Mouse (Mus musculus) MEL (cell line): ENCODE results near the gene Fezf2. TPM values are rescaled to one million over a fixed set of nuclear protein-coding genes. Genes with fewer than 3 reads are reported as not detected.

Experiments
- DNase-seq: peaks from one replicate; pipeline ENCODE4 v3.0.0; 2011; ENCODE audit warnings: low read depth, low spot score
- H3K27ac ChIP-seq: 2 replicates; pipeline ENCODE4 v1.5.1; 2012; ENCODE audit warnings: low read depth, mild to moderate bottlenecking, control low read depth, low read length, moderate library complexity; ENCODE audit not compliant: control insufficient read depth
- H3K27me3 ChIP-seq, 2 experiments: fragments of 150-350 bp in 1 of 2; sonication (generic) in 1 of 2; 2 replicates each; pipeline ENCODE4 v1.6.1; 2012; ENCODE audit warnings: low read length in 2 of 2, mild to moderate bottlenecking in 2 of 2, improper control_type of control experiment in 1 of 2, moderate library complexity in 1 of 2; ENCODE audit not compliant: insufficient read depth in 2 of 2, control insufficient read depth in 1 of 2
- H3K36me3 ChIP-seq, 2 experiments: 2 replicates each; pipeline ENCODE4 v1.6.1; 2012 to 2014; ENCODE audit warnings: low read length in 2 of 2, improper control_type of control experiment in 1 of 2, inconsistent platforms in 1 of 2, mild to moderate bottlenecking in 1 of 2; ENCODE audit not compliant: insufficient read depth in 2 of 2, control insufficient read depth in 1 of 2
- H3K4me1 ChIP-seq, 2 experiments: fragments of 150-350 bp in 1 of 2; sonication (generic) in 1 of 2; 2 replicates each; pipeline ENCODE4 v1.6.1; 2012; ENCODE audit warnings: low read length in 2 of 2, improper control_type of control experiment in 1 of 2, mild to moderate bottlenecking in 1 of 2; ENCODE audit not compliant: insufficient read depth in 2 of 2, control insufficient read depth in 1 of 2
- H3K4me3 ChIP-seq, 2 experiments: fragments of 150-350 bp in 1 of 2; sonication (generic) in 1 of 2; 2 replicates each; pipeline ENCODE4 v1.5.1; 2012; ENCODE audit warnings: low read depth in 2 of 2, low read length in 2 of 2, mild to moderate bottlenecking in 2 of 2, moderate library complexity in 2 of 2, control low read depth in 1 of 2, improper control_type of control experiment in 1 of 2; ENCODE audit not compliant: control insufficient read depth in 1 of 2, insufficient read depth in 1 of 2
- H3K79me2 ChIP-seq: 2 replicates; pipeline ENCODE4 v1.6.1; 2012; ENCODE audit warnings: mild to moderate bottlenecking, low read length, moderate library complexity; ENCODE audit not compliant: control insufficient read depth, poor library complexity, insufficient read depth
- H3K9ac ChIP-seq: 2 replicates; pipeline ENCODE4 v1.6.1; 2012; ENCODE audit warnings: low read depth, mild to moderate bottlenecking, control low read depth, low read length, moderate library complexity; ENCODE audit not compliant: control insufficient read depth, poor library complexity, severe bottlenecking
- H3K9me3 ChIP-seq: fragments of 150-350 bp; sonication (generic); replicated peaks from 2 replicates; pipeline ENCODE4 v1.6.1; 2012; ENCODE audit warnings: mild to moderate bottlenecking, low read length, improper control_type of control experiment, moderate library complexity; ENCODE audit not compliant: insufficient read depth
- BHLHE40 ChIP-seq: IDR thresholded peaks from 2 replicates; pipeline ENCODE4 v1.6.1; 2012; ENCODE audit warnings: low read depth, mild to moderate bottlenecking, inconsistent platforms, low read length, improper control_type of control experiment, borderline replicate concordance
- CHD1 ChIP-seq: IDR thresholded peaks from 2 replicates; pipeline ENCODE4 v1.6.1; 2012; ENCODE audit warnings: low read depth, mild to moderate bottlenecking, inconsistent platforms, low read length, improper control_type of control experiment
- CHD2 ChIP-seq: IDR thresholded peaks from 2 replicates; pipeline ENCODE4 v1.6.1; 2011; ENCODE audit warnings: low read length, improper control_type of control experiment
- CTCF ChIP-seq, 3 experiments: IDR thresholded peaks in 2 of 3; conservative IDR thresholded peaks in 1 of 3; 2 replicates each; pipeline ENCODE4 v1.5.1; 2011 to 2012; ENCODE audit warnings: low read length in 3 of 3, low read depth in 2 of 3, mild to moderate bottlenecking in 2 of 3, improper control_type of control experiment in 1 of 3, inconsistent platforms in 1 of 3, mixed read lengths in 1 of 3, moderate library complexity in 1 of 3; ENCODE audit not compliant: control insufficient read depth in 1 of 3, insufficient read depth in 1 of 3, poor library complexity in 1 of 3, severe bottlenecking in 1 of 3
- GATA1 ChIP-seq: IDR thresholded peaks from 2 replicates; pipeline ENCODE4 v1.6.1; 2011; ENCODE audit warnings: low read depth, low read length, improper control_type of control experiment
- HCFC1 ChIP-seq: IDR thresholded peaks from 2 replicates; pipeline ENCODE4 v1.6.1; 2012; ENCODE audit warnings: low read depth, mild to moderate bottlenecking, inconsistent platforms, low read length, improper control_type of control experiment, moderate library complexity
- JUND ChIP-seq: IDR thresholded peaks from 2 replicates; pipeline ENCODE4 v1.6.1; 2011; ENCODE audit warnings: low read depth, mild to moderate bottlenecking, improper control_type of control experiment, low read length
- KAT2A ChIP-seq: conservative IDR thresholded peaks from 2 replicates; pipeline ENCODE4 v1.6.1; 2012; ENCODE audit warnings: low read depth, low read length, improper control_type of control experiment, inconsistent platforms
- MAX ChIP-seq: IDR thresholded peaks from 2 replicates; pipeline ENCODE4 v1.6.1; 2011; ENCODE audit warnings: low read length, improper control_type of control experiment
- MAZ ChIP-seq: IDR thresholded peaks from 2 replicates; pipeline ENCODE4 v1.6.1; 2012; ENCODE audit warnings: low read depth, mild to moderate bottlenecking, inconsistent platforms, low read length, improper control_type of control experiment
- MEF2A ChIP-seq: IDR thresholded peaks from 2 replicates; pipeline ENCODE4 v1.6.1; 2014; ENCODE audit warnings: low read depth, mild to moderate bottlenecking, inconsistent platforms, low read length, improper control_type of control experiment; ENCODE audit not compliant: poor library complexity, insufficient replicate concordance, severe bottlenecking; ENCODE audit errors: extremely low read depth
- MYB ChIP-seq: IDR thresholded peaks from 2 replicates; pipeline ENCODE4 v1.6.1; 2011; ENCODE audit warnings: mild to moderate bottlenecking, low read depth, low read length, improper control_type of control experiment
- MYC ChIP-seq: IDR thresholded peaks from 2 replicates; pipeline ENCODE4 v1.6.1; 2011; ENCODE audit warnings: low read depth, mild to moderate bottlenecking, low read length, improper control_type of control experiment, moderate library complexity
- NELFE ChIP-seq: IDR thresholded peaks from 2 replicates; pipeline ENCODE4 v1.6.1; 2011; ENCODE audit warnings: low read depth, low read length, improper control_type of control experiment
- NRF1 ChIP-seq: IDR thresholded peaks from 2 replicates; pipeline ENCODE4 v1.6.1; 2014; ENCODE audit warnings: low read depth, mild to moderate bottlenecking, inconsistent platforms, low read length, improper control_type of control experiment, moderate library complexity; ENCODE audit not compliant: poor library complexity, insufficient read depth, severe bottlenecking
- POLR2A ChIP-seq, 2 experiments: IDR thresholded peaks; 2 replicates each; pipeline ENCODE4 v1.6.1; 2011 to 2012; ENCODE audit warnings: low read length in 2 of 2, mild to moderate bottlenecking in 2 of 2, control low read depth in 1 of 2, improper control_type of control experiment in 1 of 2, low read depth in 1 of 2, moderate library complexity in 1 of 2; ENCODE audit not compliant: control insufficient read depth in 1 of 2, insufficient read depth in 1 of 2, poor library complexity in 1 of 2
- POLR2AphosphoS5 ChIP-seq: IDR thresholded peaks from 2 replicates; pipeline ENCODE4 v1.6.1; 2012; ENCODE audit warnings: low read depth, borderline replicate concordance, mild to moderate bottlenecking, inconsistent platforms, low read length, moderate library complexity, mixed read lengths
- RCOR1 ChIP-seq: IDR thresholded peaks from 2 replicates; pipeline ENCODE4 v1.6.1; 2012; ENCODE audit warnings: low read depth, mild to moderate bottlenecking, inconsistent platforms, low read length, improper control_type of control experiment
- TAL1 ChIP-seq: IDR thresholded peaks from 2 replicates; pipeline ENCODE4 v1.6.1; 2012; ENCODE audit warnings: mild to moderate bottlenecking, inconsistent platforms, low read length, moderate library complexity, mixed read lengths
- TCF12 ChIP-seq: IDR thresholded peaks from 2 replicates; pipeline ENCODE4 v1.6.1; 2014; ENCODE audit warnings: low read depth, mild to moderate bottlenecking, inconsistent platforms, low read length, improper control_type of control experiment, moderate library complexity
- USF2 ChIP-seq, 2 experiments: IDR thresholded peaks; 2 replicates each; pipeline ENCODE4 v1.6.1; 2011 to 2012; ENCODE audit warnings: improper control_type of control experiment in 2 of 2, low read length in 2 of 2, borderline replicate concordance in 1 of 2, inconsistent platforms in 1 of 2, low read depth in 1 of 2, mild to moderate bottlenecking in 1 of 2; ENCODE audit not compliant: insufficient read depth in 1 of 2
- ZMIZ1 ChIP-seq: IDR thresholded peaks from 2 replicates; pipeline ENCODE4 v1.6.1; 2012; ENCODE audit warnings: low read depth, mild to moderate bottlenecking, inconsistent platforms, low read length, improper control_type of control experiment, moderate library complexity
- ZNF384 ChIP-seq: IDR thresholded peaks from 2 replicates; pipeline ENCODE4 v1.6.1; 2012; ENCODE audit warnings: low read depth, mild to moderate bottlenecking, inconsistent platforms, low read length, improper control_type of control experiment
- polyA plus RNA-seq, 2 experiments: library from polyadenylated mRNA; stranded (reverse) in 1 of 2; unstranded in 1 of 2; fragments of >175 nt in 1 of 2; fragments of >200 nt in 1 of 2; gene quantifications; 2 replicates each; pipeline versions ENCODE4 v1.2.1 to v1.2.4; 2012; ENCODE audit warnings: low replicate concordance in 2 of 2, low read depth in 1 of 2; ENCODE audit not compliant: insufficient read length in 2 of 2, insufficient read depth in 1 of 2, missing spikeins in 1 of 2
- total RNA-seq: library from RNA; depleted of rRNA; stranded (reverse); fragments of 300-350 nt; gene quantifications from 2 replicates; pipeline ENCODE4 v1.2.3, GENCODE M21; 2012

Fezf2 gene
- total and polyA plus RNA-seq, 3 experiments = not detected

DNA sequence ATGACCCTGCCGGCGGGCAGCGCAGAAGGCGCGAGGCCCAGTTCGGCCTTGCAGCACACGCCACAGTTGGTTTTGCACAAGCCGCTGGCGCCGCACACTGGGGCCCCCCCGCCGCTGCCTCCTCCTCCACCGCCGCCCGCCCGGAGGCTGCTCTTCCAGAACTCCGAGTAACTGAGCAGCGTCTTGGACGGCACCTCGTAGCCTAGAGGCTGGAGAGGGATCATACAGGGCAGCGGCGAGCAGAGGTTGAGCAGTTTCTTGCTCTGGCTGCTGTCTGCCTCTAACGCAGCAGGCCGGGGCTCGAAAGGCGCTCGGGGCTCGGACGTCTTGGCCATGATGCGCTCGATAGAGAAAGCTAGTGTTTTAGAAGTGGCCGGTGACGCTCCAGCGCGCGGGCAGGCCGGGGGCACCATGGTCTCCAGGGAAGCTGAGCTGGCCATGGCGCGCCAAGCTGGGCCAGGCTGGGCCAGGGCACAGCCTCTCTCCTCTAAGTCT is 3.2 kb downstream of the Fezf2 start:
- no peaks in the 10 kb centered on the region for H3K27me3 ChIP-seq
- H3K79me2 ChIP-seq = no peaks in the 10 kb centered on the region
- H3K4me1 ChIP-seq = no peaks in the 10 kb centered on the region
- H3K36me3 ChIP-seq = no peaks in the 10 kb centered on the region
- H3K9ac ChIP-seq = no peak overlapping the region
- H3K4me3 ChIP-seq = no peak overlapping the region
- H3K27ac ChIP-seq = no peak overlapping the region
- no peak for DNase-seq
- TF ChIP-seq TAL1 (no peak), MAX (no peak), USF2 (IDR thresholded peaks at IDR 0.05; ENCODE audit: borderline replicate concordance in 1 of 2, insufficient read depth in 1 of 2, low read depth in 1 of 2, low read length in 2 of 2) (no peak), HCFC1 (no peak), RCOR1 (no peak), GATA1 (no peak), ZMIZ1 (no peak), NELFE (no peak), MEF2A (no peak), MYC (no peak), JUND (no peak)
- H3K9me3 ChIP-seq = no peaks in the 10 kb centered on the region

DNA sequence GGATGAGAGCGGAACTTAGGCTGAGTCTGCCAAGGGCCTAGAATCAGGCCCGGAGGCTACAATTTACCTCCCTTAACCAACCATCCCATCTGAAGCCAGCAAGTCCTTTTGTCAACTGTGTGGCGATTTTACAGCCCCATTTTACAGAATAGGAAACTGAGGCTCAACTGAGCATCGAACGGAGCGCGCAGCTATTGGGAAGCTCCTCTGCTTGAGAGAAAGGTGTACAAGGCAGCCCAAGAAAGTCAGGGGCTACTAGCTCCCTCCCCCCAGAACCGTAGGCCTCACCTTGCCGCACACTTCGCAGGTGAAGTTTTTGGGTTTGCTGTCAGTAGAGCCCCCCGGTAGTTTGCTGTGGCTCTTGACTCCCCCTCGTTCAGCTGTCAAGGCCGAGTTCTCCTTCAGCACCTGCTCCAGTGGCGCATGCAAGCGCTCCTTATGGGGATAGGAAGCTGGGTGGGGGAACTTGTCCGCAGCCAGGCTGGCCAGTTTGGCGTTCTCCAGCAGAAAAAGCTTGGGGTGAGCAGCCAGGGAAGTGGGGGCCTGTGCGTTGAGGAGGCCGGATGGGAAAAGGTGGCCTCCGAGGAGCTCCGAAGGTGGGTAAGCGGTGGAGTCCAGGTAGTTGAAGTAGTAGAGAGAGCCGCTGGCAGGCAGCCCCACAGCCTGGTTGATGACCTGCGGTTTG is 3.8 kb downstream of the Fezf2 start:
- no peak overlapping the region for H3K4me3 ChIP-seq
- TF ChIP-seq POLR2A (IDR thresholded peaks at IDR 0.05; ENCODE audit: control insufficient read depth in 1 of 2, insufficient read depth in 1 of 2, low read depth in 1 of 2, low read length in 2 of 2, poor library complexity in 1 of 2) (no peak), NRF1 (no peak), MAZ (no peak)
- no peak overlapping the region for H3K27ac ChIP-seq
- no peaks in the 10 kb centered on the region for H3K27me3 ChIP-seq
- no peaks in the 10 kb centered on the region for H3K36me3 ChIP-seq
- H3K9me3 ChIP-seq = no peaks in the 10 kb centered on the region
- no peak for DNase-seq
- no peak overlapping the region for H3K9ac ChIP-seq
- no peaks in the 10 kb centered on the region for H3K79me2 ChIP-seq
- no peaks in the 10 kb centered on the region for H3K4me1 ChIP-seq

DNA sequence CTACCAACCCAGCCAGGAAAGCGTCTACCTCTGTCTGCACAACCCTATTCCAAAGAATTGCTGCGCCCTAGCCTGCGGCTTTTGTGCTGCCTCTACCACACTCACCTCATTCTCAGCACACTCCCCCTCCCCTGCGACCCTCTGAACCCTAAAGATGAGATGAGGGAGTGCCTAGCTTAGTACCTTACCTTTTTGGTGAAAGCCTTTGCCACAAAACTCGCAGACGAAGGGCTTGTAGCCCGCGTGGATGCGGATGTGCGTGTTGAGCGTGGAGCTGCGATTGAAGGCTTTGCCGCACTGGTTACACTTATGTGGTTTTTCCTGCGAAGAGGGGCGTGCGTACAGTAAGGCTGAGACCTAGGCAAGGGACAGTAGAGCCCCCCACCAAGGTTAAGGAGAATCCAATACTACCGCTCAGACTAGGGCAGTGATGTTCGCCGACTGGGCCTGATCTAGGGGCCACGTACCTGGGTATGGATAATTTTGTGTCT is 4.5 kb downstream of the Fezf2 start:
- H3K9ac ChIP-seq = no peak overlapping the region
- H3K4me1 ChIP-seq = no peaks in the 10 kb centered on the region
- H3K79me2 ChIP-seq = no peaks in the 10 kb centered on the region
- H3K4me3 ChIP-seq = no peak overlapping the region
- H3K27me3 ChIP-seq = no peaks in the 10 kb centered on the region
- no peaks in the 10 kb centered on the region for H3K36me3 ChIP-seq
- H3K9me3 ChIP-seq = no peaks in the 10 kb centered on the region
- H3K27ac ChIP-seq = no peak overlapping the region
- no peak for TF ChIP-seq TCF12
- TF ChIP-seq KAT2A = no peak
- no peak for TF ChIP-seq CHD2
- no peak for TF ChIP-seq CHD1
- no peak for TF ChIP-seq BHLHE40
- TF ChIP-seq RCOR1 = no peak
- no peak for TF ChIP-seq POLR2AphosphoS5
- no peak for TF ChIP-seq CTCF (IDR thresholded peaks at IDR 0.05 in 2 of 3, conservative IDR thresholded peaks at IDR 0.05 in 1 of 3; ENCODE audit: control insufficient read depth in 1 of 3, insufficient read depth in 1 of 3, low read depth in 2 of 3, low read length in 3 of 3, poor library complexity in 1 of 3, severe bottlenecking in 1 of 3)
- TF ChIP-seq MAZ = no peak
- no peak for TF ChIP-seq ZNF384
- no peak for TF ChIP-seq USF2 (IDR thresholded peaks at IDR 0.05; ENCODE audit: borderline replicate concordance in 1 of 2, insufficient read depth in 1 of 2, low read depth in 1 of 2, low read length in 2 of 2)
- no peak for TF ChIP-seq MYB
- TF ChIP-seq, all 39 proteins: peak for 0
- DNase-seq = no peak
